Mouse (Mus musculus) urinary bladder, adult 18-20 months (tissue): ENCODE results near the gene Tmprss4.

Experiments used
- DNase-seq, 2 experiments: peaks; one replicate each; pipeline ENCODE4 v3.0.0; 2022; ENCODE audit warnings: low spot score in 2 of 2, mixed read lengths in 2 of 2

The Tmprss4 gene

GRCm38 (mm10) chr9:45196125-45196830, 7.6 kb downstream of the Tmprss4 start:
- DNase-seq: no peak

DNA sequence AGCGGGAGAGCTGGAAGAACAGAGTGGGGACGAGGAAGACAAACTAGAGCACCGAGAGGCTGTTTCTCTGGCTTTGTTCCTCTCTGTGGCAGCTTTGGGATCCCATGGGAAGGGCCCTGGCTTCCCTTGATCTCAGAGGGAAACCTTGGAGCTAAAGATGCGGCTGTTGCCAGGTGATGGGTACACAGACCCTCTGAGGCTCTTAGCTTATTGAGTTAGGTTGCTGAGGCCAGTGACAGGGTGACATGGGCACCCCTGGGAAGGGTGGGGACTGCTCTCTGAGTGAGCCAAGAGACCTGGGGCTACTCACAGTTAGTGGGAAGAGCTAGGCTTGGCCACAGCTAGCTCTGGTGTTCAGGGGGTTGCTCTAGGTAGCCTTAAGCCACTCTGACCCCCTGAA, 8.4 kb downstream of the Tmprss4 start:
- DNase-seq: no peak

DNA sequence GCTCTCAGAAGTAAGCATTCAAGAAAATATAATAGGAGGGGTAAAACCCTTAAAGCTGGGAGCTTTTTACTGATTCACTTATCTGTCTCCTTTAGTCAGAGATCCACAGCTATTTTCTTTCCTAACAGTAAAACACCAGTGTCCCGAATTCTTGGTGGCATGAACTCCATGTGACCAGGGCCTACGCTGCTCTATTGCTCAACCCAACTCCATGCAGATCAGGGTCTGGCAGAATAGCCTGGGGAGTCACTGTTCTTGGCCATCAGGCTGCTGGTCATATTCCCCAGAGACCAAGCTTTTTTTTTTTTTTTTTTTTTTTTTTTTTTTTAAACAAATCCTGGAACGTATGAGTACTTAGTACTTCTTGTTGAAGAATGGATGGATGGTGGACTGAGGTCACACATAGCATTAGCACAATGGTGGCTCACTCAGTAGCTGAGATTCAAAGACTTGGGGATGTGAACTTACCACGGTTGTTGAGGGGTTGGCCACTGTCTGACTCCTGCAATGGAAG, 14.2 kb downstream of the Tmprss4 start:
- no peak for DNase-seq

- no peak for DNase-seq
These were observed 15.0 kb downstream of the Tmprss4 start for GRCm38 (mm10) chr9:45188570-45189563.

DNA sequence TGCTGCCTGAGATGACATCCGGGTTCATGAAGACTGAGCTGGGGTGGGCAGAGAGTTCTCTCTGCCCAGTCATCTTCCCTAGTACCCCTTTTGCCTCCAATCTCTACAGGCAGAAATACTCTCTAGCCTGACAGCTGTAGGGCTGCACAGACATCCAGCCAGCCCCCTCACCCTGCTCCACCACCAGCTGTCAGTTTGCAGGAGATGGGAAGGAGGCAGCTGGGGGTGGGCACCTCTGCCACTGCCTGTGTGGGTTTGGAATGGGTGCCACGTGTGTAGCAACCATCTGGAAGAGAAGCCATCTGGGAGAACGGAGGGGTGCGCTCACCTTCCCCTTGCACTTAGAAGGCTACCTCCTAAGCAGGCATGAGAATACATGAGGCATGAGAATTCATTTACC, 18.6 kb downstream of the Tmprss4 start:
- DNase-seq: no peak

- no peak for DNase-seq
These were observed 20.6 kb downstream of the Tmprss4 start for GRCm38 (mm10) chr9:45183266-45183665.

DNA sequence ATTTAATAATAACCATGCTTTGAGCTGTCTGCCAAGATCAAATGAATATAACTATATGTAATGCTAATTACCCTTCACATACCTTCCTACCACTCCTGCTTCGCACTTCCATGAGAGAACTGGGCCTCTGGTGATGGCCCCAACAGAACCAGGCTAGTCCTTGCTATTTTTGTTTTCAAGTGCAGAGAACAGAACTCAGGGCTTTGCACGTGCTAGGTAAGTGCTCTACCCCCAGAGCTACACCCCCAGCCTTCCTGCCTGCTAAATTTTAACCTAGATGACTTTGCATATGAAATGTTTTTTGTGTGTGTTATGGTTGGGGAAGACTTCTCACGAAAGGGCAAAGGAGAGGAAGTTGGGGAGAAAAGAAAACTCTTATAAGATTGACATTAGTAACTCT, 21.4 kb downstream of the Tmprss4 start:
- DNase-seq: no peak

- DNase-seq: no peak
These were observed 22.1 kb downstream of the Tmprss4 start, which contains the start of gene BC049352 for GRCm38 (mm10) chr9:45181770-45182169. BC049352 (plus strand) TSS chr9:45182007.

DNA sequence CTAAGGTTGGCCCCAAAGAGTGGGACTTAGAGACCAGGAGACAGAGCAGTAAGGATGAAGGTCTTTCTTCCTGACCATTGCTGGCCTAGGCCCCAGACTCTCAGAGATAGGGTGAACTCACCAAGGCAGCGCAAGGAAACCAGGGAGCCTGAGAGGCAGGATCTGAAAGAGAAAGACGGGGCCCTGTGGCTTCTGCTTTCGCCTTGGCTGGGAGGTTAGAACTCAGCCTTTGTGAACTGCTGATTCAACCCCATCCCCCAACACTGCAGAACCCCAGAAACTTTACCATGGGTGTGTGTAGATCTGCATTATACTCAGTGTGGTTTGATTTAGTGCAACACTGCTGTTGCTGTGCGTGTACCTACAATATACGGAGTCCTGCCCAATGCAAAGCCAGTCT, 24.6 kb downstream of the Tmprss4 start:
- no peak for DNase-seq

GRCm38 (mm10) chr9:45173475-45173874, 30.4 kb downstream of the Tmprss4 start:
- DNase-seq: no peak

GRCm38 (mm10) chr9:45171073-45171610, 32.8 kb downstream of the Tmprss4 start:
- no peak for DNase-seq

DNA sequence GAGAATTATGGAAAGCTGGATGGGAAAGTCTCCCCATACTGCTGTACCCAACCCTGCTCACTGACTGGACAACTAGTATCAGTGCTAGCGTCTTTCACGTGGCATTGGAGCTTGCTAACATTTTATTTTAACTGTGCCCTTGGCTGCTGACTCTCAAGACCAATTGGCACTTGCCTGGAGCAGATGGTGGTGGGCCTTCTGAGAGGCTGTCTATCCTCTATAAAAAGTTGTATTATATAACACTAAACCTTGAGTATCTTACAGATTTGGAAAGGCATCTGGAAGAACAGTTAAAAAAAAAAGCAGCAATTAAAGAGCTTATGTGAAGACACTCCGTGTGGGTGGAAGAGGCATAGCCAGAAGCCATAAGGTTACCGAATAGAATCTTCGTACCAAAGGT, 33.7 kb downstream of the Tmprss4 start:
- no peak for DNase-seq

DNA sequence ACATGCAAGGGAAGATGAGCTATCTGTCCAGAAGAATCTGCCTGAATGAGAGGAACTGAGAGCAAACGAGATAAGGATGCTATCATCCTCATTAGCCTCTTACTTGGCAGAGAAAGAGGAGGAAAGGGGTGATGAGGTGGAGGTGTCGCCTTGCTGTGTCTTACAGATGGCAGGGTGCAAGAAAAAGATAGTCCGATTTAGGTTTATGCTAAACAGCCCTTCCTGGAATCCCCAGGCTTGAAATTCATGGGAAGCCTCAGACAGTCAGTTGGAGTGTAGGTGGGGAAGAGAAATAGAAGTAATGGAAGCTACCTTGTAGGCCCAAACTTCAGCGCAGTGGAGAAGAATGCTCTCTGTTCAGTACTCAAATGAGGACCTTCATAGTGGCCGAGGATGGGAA, 36.0 kb downstream of the Tmprss4 start:
- DNase-seq: no peak

- no peak for DNase-seq
These were observed 50.5 kb downstream of the Tmprss4 start for GRCm38 (mm10) chr9:45153361-45153760.

DNA sequence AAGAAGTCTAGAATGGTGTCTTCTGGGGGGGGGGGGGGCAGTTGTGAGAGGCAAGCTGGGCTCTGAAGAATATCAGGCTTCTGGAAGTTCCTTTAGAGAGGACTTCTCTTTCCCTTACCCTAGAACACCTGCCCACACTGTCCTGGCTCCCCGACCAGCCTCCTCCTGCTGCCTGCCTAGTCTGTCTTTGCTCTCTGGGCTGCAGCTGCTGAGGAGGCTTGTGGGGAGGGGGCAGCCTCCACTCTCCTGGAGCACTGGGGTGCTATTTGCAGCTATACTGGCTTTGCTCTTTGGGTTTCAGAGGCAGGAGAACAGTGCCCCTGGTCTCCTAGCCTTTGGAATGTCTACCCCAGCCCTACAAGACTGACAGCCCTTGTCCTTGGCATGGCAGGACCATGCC, 53.0 kb downstream of the Tmprss4 start:
- DNase-seq: no peak

DNA sequence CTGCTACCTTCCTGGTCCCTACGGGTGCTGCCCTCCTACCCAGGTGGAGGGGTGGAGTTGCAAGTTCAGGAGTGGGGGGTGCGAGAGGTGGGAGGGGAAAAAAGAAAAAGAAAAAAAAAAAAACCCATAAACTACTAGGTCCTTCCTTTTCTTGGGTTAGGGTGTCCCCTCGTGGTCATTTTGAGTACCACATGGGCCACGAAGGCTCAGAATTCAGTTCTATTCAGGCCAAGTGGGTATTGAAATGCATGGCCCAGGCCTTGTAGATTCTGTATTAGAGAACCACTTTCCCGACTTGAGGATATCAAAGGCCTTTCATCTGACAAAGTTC, 57.7 kb downstream of the Tmprss4 start:
- peak; percentile 34 to 53 for DNase-seq

DNA sequence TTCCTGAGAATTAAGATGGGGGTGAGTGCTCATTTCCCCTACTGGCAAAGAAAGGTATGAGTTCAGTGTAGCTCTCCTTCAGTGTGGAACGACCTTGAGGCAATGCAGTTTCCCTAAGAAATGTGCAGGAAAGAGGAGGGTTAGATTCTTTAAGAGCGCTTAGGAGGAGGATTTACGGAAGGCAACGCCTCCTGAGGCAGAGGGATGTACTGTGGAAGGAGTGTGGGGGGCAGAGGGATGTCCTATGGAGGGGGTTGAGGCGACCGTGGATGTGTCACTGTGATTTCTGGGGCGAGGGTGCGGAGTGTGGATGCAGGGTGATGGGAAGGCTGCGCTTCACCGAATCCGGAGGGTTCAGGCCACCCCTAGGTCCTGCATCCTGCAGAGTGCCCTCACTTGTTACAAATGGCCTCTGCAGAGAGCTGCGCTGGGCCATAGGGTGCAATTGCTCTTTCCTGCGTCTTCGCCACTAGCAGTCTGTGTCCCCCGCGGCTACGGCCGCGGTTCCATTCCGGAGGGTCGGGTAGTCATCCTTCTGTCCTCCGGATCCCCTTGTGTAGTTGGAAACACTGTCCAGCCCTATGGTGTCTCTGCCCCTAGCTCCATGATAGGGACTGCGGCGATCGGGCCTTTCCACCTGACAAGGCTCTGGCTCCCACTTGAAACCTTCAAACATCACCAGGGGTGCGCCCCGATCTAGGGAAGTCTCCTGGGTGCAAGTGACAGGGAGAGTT, 58.2 kb downstream of the Tmprss4 start:
- DNase-seq: no peak

GRCm38 (mm10) chr9:45142686-45143085, 61.2 kb downstream of the Tmprss4 start:
- DNase-seq: no peak

- DNase-seq: no peak
These were observed 62.9 kb downstream of the Tmprss4 start for GRCm38 (mm10) chr9:45140945-45141344.

DNA sequence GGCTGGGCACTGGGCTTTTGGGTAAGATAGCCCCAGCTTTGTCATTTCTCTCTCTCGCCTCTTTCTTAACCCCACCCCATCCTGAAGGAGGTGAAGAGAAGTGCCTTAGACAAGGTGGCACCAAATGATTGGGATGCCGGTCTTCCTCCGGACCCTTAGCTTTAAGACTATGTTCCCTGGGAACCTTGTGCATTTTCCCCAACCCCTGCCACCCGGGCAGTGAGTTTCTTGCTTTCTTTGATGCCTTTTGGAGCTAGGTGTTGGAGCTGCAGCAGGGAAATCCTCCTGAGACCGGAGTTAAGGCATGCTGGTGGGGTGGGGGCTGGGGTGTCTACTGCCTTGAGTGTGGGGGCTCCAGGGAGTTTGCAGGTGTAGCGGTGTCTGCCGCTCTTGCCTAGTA, 64.8 kb downstream of the Tmprss4 start:
- no peak for DNase-seq

GRCm38 (mm10) chr9:45138191-45139032, 65.5 kb downstream of the Tmprss4 start, which contains the start of gene Scn4b:
Scn4b (plus strand) TSS chr9:45138395.
- DNase-seq: peak; percentile 9 to 51
